Mouse (Mus musculus) MEL (cell line): ENCODE measurements at regions not wholly inside any gene's neighbourhood (a gene's known extent, or its start where the extent isn't known, plus 50 kb on each side); places are given as distances from the start of the nearest gene placed in this dataset.

Experiments used
- DNase-seq: peaks from one replicate; pipeline ENCODE4 v3.0.0; 2011; ENCODE audit warnings: low read depth, low spot score
- H3K27ac ChIP-seq: 2 replicates; pipeline ENCODE4 v1.5.1; 2012; ENCODE audit warnings: low read depth, mild to moderate bottlenecking, control low read depth, low read length, moderate library complexity; ENCODE audit not compliant: control insufficient read depth
- H3K27me3 ChIP-seq, 2 experiments: fragments of 150-350 bp in 1 of 2; sonication (generic) in 1 of 2; 2 replicates each; pipeline ENCODE4 v1.6.1; 2012; ENCODE audit warnings: low read length in 2 of 2, mild to moderate bottlenecking in 2 of 2, improper control_type of control experiment in 1 of 2, moderate library complexity in 1 of 2; ENCODE audit not compliant: insufficient read depth in 2 of 2, control insufficient read depth in 1 of 2
- H3K36me3 ChIP-seq, 2 experiments: 2 replicates each; pipeline ENCODE4 v1.6.1; 2012 to 2014; ENCODE audit warnings: low read length in 2 of 2, improper control_type of control experiment in 1 of 2, inconsistent platforms in 1 of 2, mild to moderate bottlenecking in 1 of 2; ENCODE audit not compliant: insufficient read depth in 2 of 2, control insufficient read depth in 1 of 2
- H3K4me1 ChIP-seq, 2 experiments: fragments of 150-350 bp in 1 of 2; sonication (generic) in 1 of 2; 2 replicates each; pipeline ENCODE4 v1.6.1; 2012; ENCODE audit warnings: low read length in 2 of 2, improper control_type of control experiment in 1 of 2, mild to moderate bottlenecking in 1 of 2; ENCODE audit not compliant: insufficient read depth in 2 of 2, control insufficient read depth in 1 of 2
- H3K4me3 ChIP-seq, 2 experiments: fragments of 150-350 bp in 1 of 2; sonication (generic) in 1 of 2; 2 replicates each; pipeline ENCODE4 v1.5.1; 2012; ENCODE audit warnings: low read depth in 2 of 2, low read length in 2 of 2, mild to moderate bottlenecking in 2 of 2, moderate library complexity in 2 of 2, control low read depth in 1 of 2, improper control_type of control experiment in 1 of 2; ENCODE audit not compliant: control insufficient read depth in 1 of 2, insufficient read depth in 1 of 2
- H3K79me2 ChIP-seq: 2 replicates; pipeline ENCODE4 v1.6.1; 2012; ENCODE audit warnings: mild to moderate bottlenecking, low read length, moderate library complexity; ENCODE audit not compliant: control insufficient read depth, poor library complexity, insufficient read depth
- H3K9ac ChIP-seq: 2 replicates; pipeline ENCODE4 v1.6.1; 2012; ENCODE audit warnings: low read depth, mild to moderate bottlenecking, control low read depth, low read length, moderate library complexity; ENCODE audit not compliant: control insufficient read depth, poor library complexity, severe bottlenecking
- H3K9me3 ChIP-seq: fragments of 150-350 bp; sonication (generic); replicated peaks from 2 replicates; pipeline ENCODE4 v1.6.1; 2012; ENCODE audit warnings: mild to moderate bottlenecking, low read length, improper control_type of control experiment, moderate library complexity; ENCODE audit not compliant: insufficient read depth
- CHD2 ChIP-seq: IDR thresholded peaks from 2 replicates; pipeline ENCODE4 v1.6.1; 2011; ENCODE audit warnings: low read length, improper control_type of control experiment
- E2F4 ChIP-seq: IDR thresholded peaks from 2 replicates; pipeline ENCODE4 v1.6.1; 2011; ENCODE audit warnings: low read depth, low read length, improper control_type of control experiment, borderline replicate concordance
- GABPA ChIP-seq: IDR thresholded peaks from 2 replicates; pipeline ENCODE4 v1.6.1; 2012; ENCODE audit warnings: low read depth, mild to moderate bottlenecking, inconsistent platforms, low read length, improper control_type of control experiment, moderate library complexity
- GATA1 ChIP-seq: IDR thresholded peaks from 2 replicates; pipeline ENCODE4 v1.6.1; 2011; ENCODE audit warnings: low read depth, low read length, improper control_type of control experiment
- HCFC1 ChIP-seq: IDR thresholded peaks from 2 replicates; pipeline ENCODE4 v1.6.1; 2012; ENCODE audit warnings: low read depth, mild to moderate bottlenecking, inconsistent platforms, low read length, improper control_type of control experiment, moderate library complexity
- JUND ChIP-seq: IDR thresholded peaks from 2 replicates; pipeline ENCODE4 v1.6.1; 2011; ENCODE audit warnings: low read depth, mild to moderate bottlenecking, improper control_type of control experiment, low read length
- MAFK ChIP-seq: IDR thresholded peaks from 2 replicates; pipeline ENCODE4 v1.6.1; 2011; ENCODE audit warnings: low read depth, mild to moderate bottlenecking, low read length, improper control_type of control experiment, borderline replicate concordance
- MAZ ChIP-seq: IDR thresholded peaks from 2 replicates; pipeline ENCODE4 v1.6.1; 2012; ENCODE audit warnings: low read depth, mild to moderate bottlenecking, inconsistent platforms, low read length, improper control_type of control experiment
- MEF2A ChIP-seq: IDR thresholded peaks from 2 replicates; pipeline ENCODE4 v1.6.1; 2014; ENCODE audit warnings: low read depth, mild to moderate bottlenecking, inconsistent platforms, low read length, improper control_type of control experiment; ENCODE audit not compliant: poor library complexity, insufficient replicate concordance, severe bottlenecking; ENCODE audit errors: extremely low read depth
- MYB ChIP-seq: IDR thresholded peaks from 2 replicates; pipeline ENCODE4 v1.6.1; 2011; ENCODE audit warnings: mild to moderate bottlenecking, low read depth, low read length, improper control_type of control experiment
- MYC ChIP-seq: IDR thresholded peaks from 2 replicates; pipeline ENCODE4 v1.6.1; 2011; ENCODE audit warnings: low read depth, mild to moderate bottlenecking, low read length, improper control_type of control experiment, moderate library complexity
- NELFE ChIP-seq: IDR thresholded peaks from 2 replicates; pipeline ENCODE4 v1.6.1; 2011; ENCODE audit warnings: low read depth, low read length, improper control_type of control experiment
- NRF1 ChIP-seq: IDR thresholded peaks from 2 replicates; pipeline ENCODE4 v1.6.1; 2014; ENCODE audit warnings: low read depth, mild to moderate bottlenecking, inconsistent platforms, low read length, improper control_type of control experiment, moderate library complexity; ENCODE audit not compliant: poor library complexity, insufficient read depth, severe bottlenecking
- POLR2AphosphoS2 ChIP-seq: IDR thresholded peaks from 2 replicates; pipeline ENCODE4 v1.6.1; 2011; ENCODE audit warnings: low read length, improper control_type of control experiment
- POLR2AphosphoS5 ChIP-seq: IDR thresholded peaks from 2 replicates; pipeline ENCODE4 v1.6.1; 2012; ENCODE audit warnings: low read depth, borderline replicate concordance, mild to moderate bottlenecking, inconsistent platforms, low read length, moderate library complexity, mixed read lengths
- RAD21 ChIP-seq: IDR thresholded peaks from 2 replicates; pipeline ENCODE4 v1.6.1; 2011; ENCODE audit warnings: mild to moderate bottlenecking, low read depth, low read length, improper control_type of control experiment
- RCOR1 ChIP-seq: IDR thresholded peaks from 2 replicates; pipeline ENCODE4 v1.6.1; 2012; ENCODE audit warnings: low read depth, mild to moderate bottlenecking, inconsistent platforms, low read length, improper control_type of control experiment
- SMC3 ChIP-seq: IDR thresholded peaks from 2 replicates; pipeline ENCODE4 v1.6.1; 2011; ENCODE audit warnings: low read depth, low read length, improper control_type of control experiment
- TAL1 ChIP-seq: IDR thresholded peaks from 2 replicates; pipeline ENCODE4 v1.6.1; 2012; ENCODE audit warnings: mild to moderate bottlenecking, inconsistent platforms, low read length, moderate library complexity, mixed read lengths
- UBTF ChIP-seq: IDR thresholded peaks from 2 replicates; pipeline ENCODE4 v1.6.1; 2012; ENCODE audit warnings: low read depth, mild to moderate bottlenecking, inconsistent platforms, low read length, improper control_type of control experiment, moderate library complexity, borderline replicate concordance; ENCODE audit not compliant: insufficient read depth
- USF2 ChIP-seq, 2 experiments: IDR thresholded peaks; 2 replicates each; pipeline ENCODE4 v1.6.1; 2011 to 2012; ENCODE audit warnings: improper control_type of control experiment in 2 of 2, low read length in 2 of 2, borderline replicate concordance in 1 of 2, inconsistent platforms in 1 of 2, low read depth in 1 of 2, mild to moderate bottlenecking in 1 of 2; ENCODE audit not compliant: insufficient read depth in 1 of 2
- ZC3H11A ChIP-seq: IDR thresholded peaks from 2 replicates; pipeline ENCODE4 v1.6.1; 2012; ENCODE audit warnings: low read depth, mild to moderate bottlenecking, inconsistent platforms, low read length, improper control_type of control experiment
- ZKSCAN1 ChIP-seq: IDR thresholded peaks from 2 replicates; pipeline ENCODE4 v1.6.1; 2012; ENCODE audit warnings: low read depth, mild to moderate bottlenecking, inconsistent platforms, low read length, improper control_type of control experiment, moderate library complexity
- ZMIZ1 ChIP-seq: IDR thresholded peaks from 2 replicates; pipeline ENCODE4 v1.6.1; 2012; ENCODE audit warnings: low read depth, mild to moderate bottlenecking, inconsistent platforms, low read length, improper control_type of control experiment, moderate library complexity

DNA sequence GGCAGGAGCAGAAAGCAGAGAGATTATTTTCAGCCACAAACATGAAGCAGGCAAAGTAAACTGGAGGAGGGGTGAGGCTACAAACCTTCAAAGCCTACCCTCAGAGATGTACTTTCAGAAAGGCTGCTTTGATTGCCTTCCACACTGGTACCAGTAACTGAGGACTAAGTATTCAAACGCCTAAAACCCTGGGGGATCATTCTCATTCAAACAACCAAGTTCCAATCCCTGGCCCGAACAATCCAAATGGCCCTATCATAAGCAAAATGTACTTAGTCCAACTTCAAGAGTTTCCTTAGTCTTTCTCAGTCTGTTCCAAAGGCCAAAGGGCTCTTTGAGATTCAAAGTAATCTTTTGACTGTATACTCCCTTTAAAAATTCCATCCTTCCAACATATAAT, 270.5 kb downstream of the Foxa2 start:
- DNase-seq, result no peak
- H3K27me3 ChIP-seq, result no peaks in the 10 kb centered on the region
- no peak overlapping the region for H3K4me3 ChIP-seq
- H3K79me2 ChIP-seq, result no peaks in the 10 kb centered on the region
- no peaks in the 10 kb centered on the region for H3K4me1 ChIP-seq
- no peaks in the 10 kb centered on the region for H3K36me3 ChIP-seq
- H3K9me3 ChIP-seq, result no peaks in the 10 kb centered on the region
- TF ChIP-seq RAD21 (no peak), TAL1 (no peak), GATA1 (no peak), MAZ (no peak), POLR2AphosphoS2 (no peak), MYC (no peak), MYB (no peak), MEF2A (no peak), ZMIZ1 (no peak), POLR2AphosphoS5 (no peak), MAFK (no peak), CHD2 (no peak), SMC3 (no peak), USF2 (IDR thresholded peaks at IDR 0.05; ENCODE audit: borderline replicate concordance in 1 of 2, insufficient read depth in 1 of 2, low read depth in 1 of 2, low read length in 2 of 2) (no peak), GABPA (no peak), NRF1 (no peak)
- TF ChIP-seq, all 39 proteins: peak for 0
- no peak overlapping the region for H3K27ac ChIP-seq
- H3K9ac ChIP-seq, result no peak overlapping the region

DNA sequence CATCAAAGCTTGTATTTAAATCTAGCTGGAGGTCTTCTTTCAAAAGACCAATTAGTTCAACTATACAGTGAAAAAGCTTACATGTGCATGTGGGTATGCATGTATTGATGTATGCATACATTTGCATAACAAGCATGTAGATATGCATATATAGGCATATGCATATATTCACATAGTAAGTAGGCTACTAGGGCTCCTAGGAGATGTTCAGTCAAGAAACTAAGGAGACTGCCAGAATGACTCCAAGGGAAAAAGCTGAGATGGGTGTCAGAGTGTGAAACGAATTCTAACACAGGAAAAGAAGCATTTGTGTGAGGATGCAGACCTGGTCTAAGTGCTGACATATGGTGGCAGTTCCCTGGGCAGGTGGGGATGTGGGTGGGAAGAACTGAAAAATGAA, 274.2 kb downstream of the Foxa2 start:
- no peaks in the 10 kb centered on the region for H3K9me3 ChIP-seq
- H3K4me3 ChIP-seq, result no peak overlapping the region
- no peaks in the 10 kb centered on the region for H3K36me3 ChIP-seq
- no peak overlapping the region for H3K27ac ChIP-seq
- no peaks in the 10 kb centered on the region for H3K27me3 ChIP-seq
- H3K9ac ChIP-seq, result no peak overlapping the region
- H3K79me2 ChIP-seq, result no peaks in the 10 kb centered on the region
- DNase-seq, result no peak
- H3K4me1 ChIP-seq, result no peaks in the 10 kb centered on the region
- TF ChIP-seq HCFC1 (no peak), MYB (no peak), RAD21 (no peak), RCOR1 (no peak), ZKSCAN1 (no peak), GATA1 (no peak), E2F4 (no peak), ZC3H11A (no peak), JUND (no peak), MAFK (no peak), UBTF (no peak), USF2 (IDR thresholded peaks at IDR 0.05; ENCODE audit: borderline replicate concordance in 1 of 2, insufficient read depth in 1 of 2, low read depth in 1 of 2, low read length in 2 of 2) (no peak), NELFE (no peak)
- TF ChIP-seq, all 39 proteins: peak for 0
